Comparison of ENCODE assay signal across 25 mouse cellular contexts in the genomic region with DNA sequence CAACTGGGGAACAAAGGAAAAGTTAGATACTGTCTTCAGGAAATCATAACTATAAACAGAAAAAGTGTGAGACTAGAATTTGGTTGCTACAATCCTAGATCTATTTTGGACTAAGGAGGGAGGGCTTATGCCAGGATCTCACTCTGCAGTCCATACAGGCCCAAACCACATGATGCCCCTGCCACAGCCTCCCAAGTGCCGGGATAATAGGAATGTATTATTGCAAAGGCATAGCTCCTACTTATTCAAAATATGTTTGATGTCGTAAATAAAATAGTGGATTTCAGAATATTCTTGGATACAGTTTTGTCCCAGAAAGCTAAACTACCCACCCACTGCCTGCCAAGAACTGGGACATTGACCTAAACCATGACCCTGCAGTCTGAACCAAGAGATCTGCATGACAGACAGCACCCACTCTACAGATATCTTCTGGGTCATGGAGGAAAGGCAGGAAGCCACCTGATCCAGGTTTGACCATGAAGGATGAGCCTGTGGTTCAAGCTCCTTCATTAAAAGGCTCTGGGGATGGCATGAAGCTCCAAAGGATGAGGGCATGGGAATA.
"Had no signal": no experiment of that assay in that cellular context is flagged by ENCODE, and none has a peak within 500 bp of the region (broad histone marks: within the 10 kb centered on the region; RNA-seq: fewer than 3 reads in every experiment).

No protein-coding gene starts in this region.

- ATAC-seq: forebrain, postnatal 0 days; hindbrain, postnatal 0 days; intestine, embryonic 16.5 days had no signal

- H3K27me3 ChIP-seq: heart, embryonic 13.5 days; heart, embryonic 15.5 days; hindbrain, embryonic 13.5 days; hindbrain, embryonic 15.5 days; kidney, embryonic 15.5 days; limb, embryonic 13.5 days; limb, embryonic 15.5 days had no signal

- DNase-seq: forebrain, postnatal 0 days; gastrocnemius, postnatal 10 days; gastrocnemius, postnatal 25 days; heart, adult 18-20 months; heart, postnatal 14 days; heart, postnatal 36 days; kidney, adult 11 months; kidney, adult 2 months; kidney, adult 9 months; kidney, postnatal 14 days; kidney, postnatal 36 days; layer of hippocampus, adult 9-11 months; layer of hippocampus, postnatal 36 days; left cerebral cortex, postnatal 4 days had no signal

- H3K27ac ChIP-seq: heart, embryonic 13.5 days; heart, embryonic 15.5 days; hindbrain, embryonic 13.5 days; hindbrain, embryonic 15.5 days; hindbrain, postnatal 0 days; kidney, embryonic 15.5 days; kidney, postnatal 0 days; limb, embryonic 13.5 days; limb, embryonic 15.5 days had no signal

- H3K4me1 ChIP-seq: hindbrain, embryonic 15.5 days had no signal

- H3K9ac ChIP-seq: forebrain, postnatal 0 days; heart, embryonic 13.5 days; heart, embryonic 15.5 days; hindbrain, embryonic 13.5 days; hindbrain, embryonic 15.5 days; kidney, embryonic 15.5 days; limb, embryonic 13.5 days; limb, embryonic 15.5 days had no signal

- H3K4me3 ChIP-seq: heart, embryonic 13.5 days; heart, embryonic 15.5 days; hindbrain, embryonic 13.5 days; hindbrain, embryonic 15.5 days; kidney, embryonic 15.5 days; limb, embryonic 13.5 days; limb, embryonic 15.5 days had no signal

- H3K9me3 ChIP-seq: heart, embryonic 13.5 days; heart, embryonic 15.5 days; hindbrain, embryonic 13.5 days; hindbrain, embryonic 15.5 days; kidney, embryonic 15.5 days; limb, embryonic 13.5 days; limb, embryonic 15.5 days had no signal

- H3K4me2 ChIP-seq: heart, embryonic 11.5 days; heart, embryonic 13.5 days; heart, embryonic 15.5 days; hindbrain, embryonic 13.5 days; hindbrain, embryonic 15.5 days; kidney, embryonic 15.5 days; limb, embryonic 13.5 days; limb, embryonic 15.5 days had no signal
